Mouse (Mus musculus): ENCODE results near the gene Myog. TPM values are rescaled to one million over a fixed set of nuclear protein-coding genes. Genes with fewer than 3 reads are reported as not detected.

Gene Myog
- polyA plus RNA-seq, 1 experiment: not detected

GRCm38 (mm10) chr1:134264341-134264740 lies 25.4 kb upstream of the Myog start:
- H3K4me1 ChIP-seq (ENCODE audit: control insufficient read depth, insufficient read depth, low read length): no peaks in the 10 kb centered on the region
- H3K27ac ChIP-seq (ENCODE audit: insufficient read depth, low read depth, low read length): no peak overlapping the region
- TF ChIP-seq CTCF (IDR thresholded peaks at IDR 0.05; ENCODE audit: low read depth, low read length) (no peak), POLR2A (IDR thresholded peaks at IDR 0.05; ENCODE audit: borderline replicate concordance, low read depth, low read length) (no peak)
- no peak overlapping the region for H3K4me3 ChIP-seq (ENCODE audit: insufficient read depth, low read length)

GRCm38 (mm10) chr1:134265797-134266196 lies 24.0 kb upstream of the Myog start:
- TF ChIP-seq POLR2A (IDR thresholded peaks at IDR 0.05; ENCODE audit: borderline replicate concordance, low read depth, low read length): no peak
- no peak for TF ChIP-seq CTCF (IDR thresholded peaks at IDR 0.05; ENCODE audit: low read depth, low read length)
- no peak overlapping the region for H3K27ac ChIP-seq (ENCODE audit: insufficient read depth, low read depth, low read length)
- H3K4me3 ChIP-seq (ENCODE audit: insufficient read depth, low read length): no peak overlapping the region
- H3K4me1 ChIP-seq (ENCODE audit: control insufficient read depth, insufficient read depth, low read length): no peaks in the 10 kb centered on the region

GRCm38 (mm10) chr1:134270026-134270425 lies 19.8 kb upstream of the Myog start:
- Histone ChIP-seq H3K4me1 (ENCODE audit: control insufficient read depth, insufficient read depth, low read length) (no peaks in the 10 kb centered on the region), H3K4me3 (ENCODE audit: insufficient read depth, low read length) (no peak overlapping the region), H3K27ac (ENCODE audit: insufficient read depth, low read depth, low read length) (no peak overlapping the region)
- TF ChIP-seq POLR2A (IDR thresholded peaks at IDR 0.05; ENCODE audit: borderline replicate concordance, low read depth, low read length): no peak
- no peak for TF ChIP-seq CTCF (IDR thresholded peaks at IDR 0.05; ENCODE audit: low read depth, low read length)

GRCm38 (mm10) chr1:134272754-134273250 lies 17.0 kb upstream of the Myog start:
- no peaks in the 10 kb centered on the region for H3K4me1 ChIP-seq (ENCODE audit: control insufficient read depth, insufficient read depth, low read length)
- H3K27ac ChIP-seq (ENCODE audit: insufficient read depth, low read depth, low read length): no peak overlapping the region
- no peak overlapping the region for H3K4me3 ChIP-seq (ENCODE audit: insufficient read depth, low read length)
- TF ChIP-seq POLR2A (IDR thresholded peaks at IDR 0.05; ENCODE audit: borderline replicate concordance, low read depth, low read length): no peak
- TF ChIP-seq CTCF (IDR thresholded peaks at IDR 0.05; ENCODE audit: low read depth, low read length): no peak

GRCm38 (mm10) chr1:134273493-134274395 lies 16.0 kb upstream of the Myog start:
- no peak overlapping the region for H3K27ac ChIP-seq (ENCODE audit: insufficient read depth, low read depth, low read length)
- no peak overlapping the region for H3K4me3 ChIP-seq (ENCODE audit: insufficient read depth, low read length)
- H3K4me1 ChIP-seq (ENCODE audit: control insufficient read depth, insufficient read depth, low read length): no peaks in the 10 kb centered on the region
- no peak for TF ChIP-seq POLR2A (IDR thresholded peaks at IDR 0.05; ENCODE audit: borderline replicate concordance, low read depth, low read length)
- no peak for TF ChIP-seq CTCF (IDR thresholded peaks at IDR 0.05; ENCODE audit: low read depth, low read length)

GRCm38 (mm10) chr1:134274483-134274920 lies 15.3 kb upstream of the Myog start:
- Histone ChIP-seq H3K4me1 (ENCODE audit: control insufficient read depth, insufficient read depth, low read length) (no peaks in the 10 kb centered on the region), H3K4me3 (ENCODE audit: insufficient read depth, low read length) (no peak overlapping the region), H3K27ac (ENCODE audit: insufficient read depth, low read depth, low read length) (no peak overlapping the region)
- TF ChIP-seq POLR2A (IDR thresholded peaks at IDR 0.05; ENCODE audit: borderline replicate concordance, low read depth, low read length) (no peak), CTCF (IDR thresholded peaks at IDR 0.05; ENCODE audit: low read depth, low read length) (no peak)

- Histone ChIP-seq H3K27ac (ENCODE audit: insufficient read depth, low read depth, low read length) (no peak overlapping the region), H3K4me1 (ENCODE audit: control insufficient read depth, insufficient read depth, low read length) (no peaks in the 10 kb centered on the region), H3K4me3 (ENCODE audit: insufficient read depth, low read length) (no peak overlapping the region)
- TF ChIP-seq POLR2A (IDR thresholded peaks at IDR 0.05; ENCODE audit: borderline replicate concordance, low read depth, low read length) (no peak), CTCF (IDR thresholded peaks at IDR 0.05; ENCODE audit: low read depth, low read length) (no peak)
Measured at GRCm38 (mm10) chr1:134275616-134276464, 13.9 kb upstream of the Myog start.

GRCm38 (mm10) chr1:134276823-134277222 lies 13.0 kb upstream of the Myog start:
- no peak for TF ChIP-seq POLR2A (IDR thresholded peaks at IDR 0.05; ENCODE audit: borderline replicate concordance, low read depth, low read length)
- Histone ChIP-seq H3K4me1 (ENCODE audit: control insufficient read depth, insufficient read depth, low read length) (no peaks in the 10 kb centered on the region), H3K4me3 (ENCODE audit: insufficient read depth, low read length) (no peak overlapping the region), H3K27ac (ENCODE audit: insufficient read depth, low read depth, low read length) (no peak overlapping the region)

GRCm38 (mm10) chr1:134280174-134280573 lies 9.6 kb upstream of the Myog start:
- no peak overlapping the region for H3K4me3 ChIP-seq (ENCODE audit: insufficient read depth, low read length)
- no peaks in the 10 kb centered on the region for H3K4me1 ChIP-seq (ENCODE audit: control insufficient read depth, insufficient read depth, low read length)
- no peak for TF ChIP-seq CTCF (IDR thresholded peaks at IDR 0.05; ENCODE audit: low read depth, low read length)
- no peak for TF ChIP-seq POLR2A (IDR thresholded peaks at IDR 0.05; ENCODE audit: borderline replicate concordance, low read depth, low read length)
- H3K27ac ChIP-seq (ENCODE audit: insufficient read depth, low read depth, low read length): no peak overlapping the region

Measured in bone marrow macrophage, adult 2 months (primary cell).